Mouse (Mus musculus) E14TG2a.4 (cell line): ENCODE data around the gene Plek.

ENCODE experiments used
- H3K27me3 ChIP-seq: 2 replicates; pipeline ENCODE4 v1.6.1; 2014; ENCODE audit warnings: low read length, control low read depth; ENCODE audit not compliant: insufficient read depth
- H3K36me3 ChIP-seq: 2 replicates; pipeline ENCODE4 v1.6.1; 2014; ENCODE audit warnings: low read length, control low read depth; ENCODE audit not compliant: insufficient read depth
- H3K4me1 ChIP-seq: replicated peaks from 2 replicates; pipeline ENCODE4 v1.6.1; 2014; ENCODE audit warnings: low read depth, low read length, control low read depth
- H3K4me3 ChIP-seq: replicated peaks from 2 replicates; pipeline ENCODE4 v1.5.1; 2014; ENCODE audit warnings: mild to moderate bottlenecking, low read length
- H3K9me3 ChIP-seq: 2 replicates; pipeline ENCODE4 v1.6.1; 2014; ENCODE audit warnings: low read length, control low read depth
- CTCF ChIP-seq: conservative IDR thresholded peaks from 2 replicates; pipeline ENCODE4 v1.5.1; 2014; ENCODE audit warnings: low read length
- NANOG ChIP-seq: IDR thresholded peaks from 2 replicates; pipeline ENCODE4 v1.6.1; 2014; ENCODE audit warnings: borderline replicate concordance, low read length, mixed read lengths
- POU5F1 ChIP-seq: IDR thresholded peaks from 2 replicates; pipeline ENCODE4 v1.6.1; 2014; ENCODE audit warnings: low read length, borderline replicate concordance

Gene Plek

GRCm38 (mm10) chr11:16948756-16949155 is 103.4 kb downstream of the Plek start:
- Histone ChIP-seq H3K36me3 (no peaks in the 10 kb centered on the region), H3K4me3 (no peak overlapping the region), H3K27me3 (no peaks in the 10 kb centered on the region), H3K4me1 (peaks cover 32% of the 10 kb centered on the region), H3K9me3 (no peaks in the 10 kb centered on the region)
- TF ChIP-seq NANOG: no peak
- TF ChIP-seq POU5F1: no peak
- TF ChIP-seq CTCF: peak; percentile 96

GRCm38 (mm10) chr11:16943016-16943415 is 109.2 kb downstream of the Plek start:
- H3K27me3 ChIP-seq: no peaks in the 10 kb centered on the region
- TF ChIP-seq NANOG (no peak), CTCF (no peak), POU5F1 (no peak)
- no peaks in the 10 kb centered on the region for H3K9me3 ChIP-seq
- no peaks in the 10 kb centered on the region for H3K36me3 ChIP-seq
- H3K4me1 ChIP-seq: 0 out of 2 replicates have a peak, but pooled peaks cover under 1% of the 10 kb centered on the region
- H3K4me3 ChIP-seq: no peak overlapping the region

GRCm38 (mm10) chr11:16941973-16942452 is 110.2 kb downstream of the Plek start:
- H3K9me3 ChIP-seq: no peaks in the 10 kb centered on the region
- no peak overlapping the region for H3K4me3 ChIP-seq
- no peaks in the 10 kb centered on the region for H3K36me3 ChIP-seq
- no peaks in the 10 kb centered on the region for H3K27me3 ChIP-seq
- no peaks in the 10 kb centered on the region for H3K4me1 ChIP-seq
- TF ChIP-seq POU5F1 (no peak), CTCF (no peak), NANOG (no peak)

- Histone ChIP-seq H3K27me3 (no peaks in the 10 kb centered on the region), H3K4me3 (no peak overlapping the region), H3K9me3 (no peaks in the 10 kb centered on the region), H3K4me1 (no peaks in the 10 kb centered on the region), H3K36me3 (no peaks in the 10 kb centered on the region)
- TF ChIP-seq POU5F1 (no peak), CTCF (no peak), NANOG (no peak)
These were observed 110.9 kb downstream of the Plek start for GRCm38 (mm10) chr11:16941103-16941793.

GRCm38 (mm10) chr11:16935577-16936236 is 116.5 kb downstream of the Plek start:
- Histone ChIP-seq H3K9me3 (no peaks in the 10 kb centered on the region), H3K4me3 (no peak overlapping the region), H3K4me1 (peaks cover 4% of the 10 kb centered on the region; the same call in 1 of the 2 replicates), H3K27me3 (no peaks in the 10 kb centered on the region), H3K36me3 (no peaks in the 10 kb centered on the region)
- TF ChIP-seq POU5F1: no peak
- no peak for TF ChIP-seq CTCF
- no peak for TF ChIP-seq NANOG

- H3K4me3 ChIP-seq: no peak overlapping the region
- no peaks in the 10 kb centered on the region for H3K27me3 ChIP-seq
- H3K36me3 ChIP-seq: no peaks in the 10 kb centered on the region
- H3K9me3 ChIP-seq: no peaks in the 10 kb centered on the region
- TF ChIP-seq CTCF (no peak), NANOG (no peak), POU5F1 (no peak)
- peaks cover 4% of the 10 kb centered on the region; the same call in 1 of the 2 replicates for H3K4me1 ChIP-seq
These were observed 120.0 kb downstream of the Plek start for GRCm38 (mm10) chr11:16932159-16932558.
